Mouse (Mus musculus) right cerebral cortex, postnatal 25 days (tissue): ENCODE results near the gene Sema3d.
A peak's percentile ranks its signal among the peaks of the same experiment; 100 is the strongest.

ENCODE experiments used
- DNase-seq: peaks from one replicate; pipeline ENCODE4 v3.0.0; 2022

The Sema3d gene

GRCm38 (mm10) chr5:12499791-12500504 lies 116.8 kb downstream of the Sema3d start:
- DNase-seq: no peak

- no peak for DNase-seq
These were observed 129.3 kb downstream of the Sema3d start for GRCm38 (mm10) chr5:12512471-12512870.

GRCm38 (mm10) chr5:12515283-12515682 lies 132.1 kb downstream of the Sema3d start:
- DNase-seq: no peak

- DNase-seq: no peak
These were observed 142.1 kb downstream of the Sema3d start for GRCm38 (mm10) chr5:12525235-12525767.

- DNase-seq: no peak
These were observed 145.4 kb downstream of the Sema3d start for GRCm38 (mm10) chr5:12528596-12528995.

- DNase-seq: no peak
These were observed 146.6 kb downstream of the Sema3d start for GRCm38 (mm10) chr5:12529771-12530170.

- DNase-seq: no peak
These were observed 158.1 kb downstream of the Sema3d start for GRCm38 (mm10) chr5:12541268-12541667.

- DNase-seq: no peak
These were observed 166.0 kb downstream of the Sema3d start for GRCm38 (mm10) chr5:12549046-12549669.

- no peak for DNase-seq
These were observed 172.2 kb downstream of the Sema3d start for GRCm38 (mm10) chr5:12555401-12555800.

GRCm38 (mm10) chr5:12557889-12558288 lies 174.7 kb downstream of the Sema3d start:
- no peak for DNase-seq

GRCm38 (mm10) chr5:12561740-12562139 lies 178.6 kb downstream of the Sema3d start:
- no peak for DNase-seq

GRCm38 (mm10) chr5:12562204-12562603 lies 179.0 kb downstream of the Sema3d start:
- DNase-seq: peak; percentile 15

GRCm38 (mm10) chr5:12563132-12563531 lies 179.9 kb downstream of the Sema3d start:
- DNase-seq: no peak

- no peak for DNase-seq
These were observed 181.5 kb downstream of the Sema3d start for GRCm38 (mm10) chr5:12564602-12565220.

GRCm38 (mm10) chr5:12566568-12566967 lies 183.4 kb downstream of the Sema3d start:
- no peak for DNase-seq

GRCm38 (mm10) chr5:12574551-12574950 lies 191.4 kb downstream of the Sema3d start:
- DNase-seq: no peak

- no peak for DNase-seq
These were observed 192.1 kb downstream of the Sema3d start for GRCm38 (mm10) chr5:12575262-12575661.

- no peak for DNase-seq
These were observed 196.6 kb downstream of the Sema3d start for GRCm38 (mm10) chr5:12579752-12580151.

- no peak for DNase-seq
These were observed 199.4 kb downstream of the Sema3d start for GRCm38 (mm10) chr5:12582540-12582939.

GRCm38 (mm10) chr5:12583293-12583834 lies 200.2 kb downstream of the Sema3d start:
- DNase-seq: no peak

GRCm38 (mm10) chr5:12584886-12585285 lies 201.7 kb downstream of the Sema3d start:
- no peak for DNase-seq

GRCm38 (mm10) chr5:12634227-12634980 lies 251.2 kb downstream of the Sema3d start:
- no peak for DNase-seq
